Mouse (Mus musculus) cerebellum, postnatal 10 days (tissue): ENCODE results near the gene Ccl1.

Experiments
- DNase-seq, 2 experiments: peaks; one replicate each; pipeline ENCODE4 v3.0.0; 2021; ENCODE audit warnings: mixed read lengths in 2 of 2

The Ccl1 gene

GRCm38 (mm10) chr11:82305590-82305989 lies at the start of gene Ccl1:
TSS of gene Ccl1 (minus strand) at chr11:82305690.
- DNase-seq: no peak

GRCm38 (mm10) chr11:82351039-82351438 lies 45.5 kb upstream of the Ccl1 start:
- DNase-seq: no peak

- no peak for DNase-seq
Observed at GRCm38 (mm10) chr11:82340900-82341299, 35.4 kb upstream of the Ccl1 start.

- peak in 1 of 2 experiments; percentile 55 for DNase-seq
Observed at GRCm38 (mm10) chr11:82340416-82340815, 34.9 kb upstream of the Ccl1 start.

- peak; percentile 32 to 38 for DNase-seq
Observed at GRCm38 (mm10) chr11:82339921-82340401, 34.5 kb upstream of the Ccl1 start.

GRCm38 (mm10) chr11:82313153-82313552 lies 7.7 kb upstream of the Ccl1 start:
- DNase-seq: no peak

GRCm38 (mm10) chr11:82310336-82311045 lies 5.0 kb upstream of the Ccl1 start:
- DNase-seq: peak; percentile 79 to 87

GRCm38 (mm10) chr11:82297895-82298294 lies 7.6 kb downstream of the Ccl1 start:
- no peak for DNase-seq

- DNase-seq: peak; percentile 88 to 92
Observed at GRCm38 (mm10) chr11:82290841-82291240, 14.6 kb downstream of the Ccl1 start.

- peak; percentile 45 for DNase-seq
Observed at GRCm38 (mm10) chr11:82274149-82274812, 31.2 kb downstream of the Ccl1 start.

- DNase-seq: no peak
Observed at GRCm38 (mm10) chr11:82259131-82259530, 46.4 kb downstream of the Ccl1 start.

GRCm38 (mm10) chr11:82255601-82256000 lies 49.9 kb downstream of the Ccl1 start:
- peak; percentile 96 to 97 for DNase-seq

GRCm38 (mm10) chr11:82253421-82253820 lies 52.1 kb downstream of the Ccl1 start:
- peak in 1 of 2 experiments; percentile 34 for DNase-seq

- DNase-seq: no peak
Observed at GRCm38 (mm10) chr11:82251251-82251650, 54.2 kb downstream of the Ccl1 start.

- DNase-seq: peak; percentile 68 to 76
Observed at GRCm38 (mm10) chr11:82249945-82250344, 55.5 kb downstream of the Ccl1 start.

GRCm38 (mm10) chr11:82237439-82237838 lies 68.1 kb downstream of the Ccl1 start:
- DNase-seq: peak in 1 of 2 experiments; percentile 44

- peak; percentile 69 to 82 for DNase-seq
Observed at GRCm38 (mm10) chr11:82235551-82236207, 69.8 kb downstream of the Ccl1 start.

- DNase-seq: peak; percentile 71 to 73
Observed at GRCm38 (mm10) chr11:82233991-82234390, 71.5 kb downstream of the Ccl1 start.

GRCm38 (mm10) chr11:82226976-82227375 lies 78.5 kb downstream of the Ccl1 start:
- no peak for DNase-seq

GRCm38 (mm10) chr11:82225936-82226335 lies 79.6 kb downstream of the Ccl1 start:
- DNase-seq: no peak

GRCm38 (mm10) chr11:82216531-82216930 lies 89.0 kb downstream of the Ccl1 start:
- DNase-seq: peak; percentile 45 to 64

GRCm38 (mm10) chr11:82214405-82214804 lies 91.1 kb downstream of the Ccl1 start:
- no peak for DNase-seq

- no peak for DNase-seq
Observed at GRCm38 (mm10) chr11:82206960-82207488, 98.5 kb downstream of the Ccl1 start.
